In the genomic region with DNA sequence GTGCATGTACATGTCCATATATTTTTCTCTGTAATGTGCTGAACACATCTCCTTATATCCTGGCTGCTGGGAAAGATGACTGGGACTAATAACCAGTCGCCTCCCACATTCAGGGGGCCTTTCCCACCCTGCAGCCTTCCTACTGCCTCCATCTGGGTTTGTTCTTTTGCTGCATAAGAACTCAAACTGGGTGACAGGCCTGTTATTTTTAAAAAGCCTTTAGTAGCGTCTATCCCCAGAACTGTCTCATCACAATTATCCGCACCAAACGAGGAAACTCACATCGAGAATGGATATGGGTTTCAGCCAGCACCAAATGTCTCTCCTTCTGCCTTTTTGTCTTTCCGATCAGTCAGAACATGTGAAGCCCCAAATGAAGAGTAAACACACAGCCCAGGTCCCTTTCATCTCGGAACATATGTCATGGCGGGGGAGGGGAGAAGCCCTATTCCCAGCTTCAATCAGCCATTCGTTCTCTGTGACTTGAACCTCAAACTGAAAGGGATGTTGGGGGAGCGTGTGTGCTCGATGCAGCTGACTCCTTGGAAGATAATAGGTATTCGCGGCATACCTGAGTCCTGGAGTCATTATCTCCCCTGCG, we compare ENCODE assay signal across 9 mouse cellular contexts.
DNase-seq lines count a peak whose midpoint lies in the region; ATAC-seq lines count a peak whose summit lies in the region.
"Had no signal": no experiment of that assay in that cellular context is flagged by ENCODE, and none has a peak within 500 bp of the region (broad histone marks: within the 10 kb centered on the region; RNA-seq: fewer than 3 reads in every experiment).

No protein-coding gene starts in this region.

- no peaks in the 10 kb centered on the region for H3K4me1 ChIP-seq in heart, embryonic 15.5 days (replicated peaks)
- H3K4me1 ChIP-seq in heart, embryonic 12.5 days (replicated peaks), result 0 out of 2 replicates have a peak, but pooled peaks cover 3% of the 10 kb centered on the region
- H3K4me1 ChIP-seq in hindbrain, embryonic 11.5 days (replicated peaks; ENCODE audit: control insufficient read depth, insufficient read depth, low read length), result no peaks in the 10 kb centered on the region
- H3K4me1 ChIP-seq: liver, embryonic 15.5 days had no signal

- ATAC-seq in heart, embryonic 15.5 days (replicated peaks; ENCODE audit: insufficient number of reproducible peaks, insufficient read depth, low FRiP score, low read depth), result no peak
- ATAC-seq in heart, embryonic 12.5 days (ENCODE audit: insufficient number of reproducible peaks, low FRiP score), result no peak
- peak; percentile 64; the same call in 1 of the 2 replicates for ATAC-seq in hindbrain, embryonic 11.5 days (ENCODE audit: low FRiP score)

- H3K27ac ChIP-seq in heart, embryonic 15.5 days, result no peak overlapping the region
- no peak overlapping the region for H3K27ac ChIP-seq in heart, embryonic 12.5 days (ENCODE audit: poor library complexity, severe bottlenecking)
- H3K27ac ChIP-seq in hindbrain, embryonic 11.5 days (ENCODE audit: low read depth, low read length), result peak overlapping the region; percentile 27; the same call in 1 of the 2 replicates
- H3K27ac ChIP-seq: liver, embryonic 15.5 days had no signal

- H3K9ac ChIP-seq in heart, embryonic 15.5 days, result no peak overlapping the region
- no peak overlapping the region for H3K9ac ChIP-seq in heart, embryonic 12.5 days
- H3K9ac ChIP-seq in hindbrain, embryonic 11.5 days (ENCODE audit: low read depth, low read length), result 0 out of 2 replicates have a peak overlapping the region, but pooled peaks have one; percentile 7
- H3K9ac ChIP-seq: liver, embryonic 15.5 days had no signal

- H3K27me3 ChIP-seq in heart, embryonic 15.5 days, result no peaks in the 10 kb centered on the region
- no peaks in the 10 kb centered on the region for H3K27me3 ChIP-seq in heart, embryonic 12.5 days (replicated peaks)
- no peaks in the 10 kb centered on the region for H3K27me3 ChIP-seq in hindbrain, embryonic 11.5 days (ENCODE audit: control insufficient read depth, insufficient read depth, low read length)
- H3K27me3 ChIP-seq: liver, embryonic 15.5 days had no signal

- peak overlapping the region; percentile 29; the same call in 1 of the 2 replicates for H3K4me2 ChIP-seq in heart, embryonic 15.5 days
- no peak overlapping the region for H3K4me2 ChIP-seq in heart, embryonic 12.5 days
- H3K4me2 ChIP-seq in hindbrain, embryonic 11.5 days (replicated peaks; ENCODE audit: low read depth, low read length), result no peak overlapping the region
- H3K4me2 ChIP-seq: liver, embryonic 15.5 days had no signal

- DNase-seq in hindbrain, embryonic 11.5 days (ENCODE audit: low spot score), result peak; percentile 48
- DNase-seq in left cerebral cortex, postnatal 4 days, result peak; percentile 60
- DNase-seq in right cerebral cortex, postnatal 36 days (ENCODE audit: low spot score in 2 of 2), result peak; percentile 44 to 75
- no peak for DNase-seq in gastrocnemius, adult 18-20 months (ENCODE audit: low spot score)
- DNase-seq in adrenal gland, adult 2 months, result no peak
- DNase-seq in lung, postnatal 14 days, result no peak

- intact Hi-C loops in left cerebral cortex, postnatal 4 days (cut with DNase I), result no loop called here

- WGBS in heart, embryonic 15.5 days, result 35% methylated on average over 14 of the region's 14 CpGs
- WGBS in heart, embryonic 12.5 days, result 35% methylated on average over 14 of the region's 14 CpGs
- WGBS in hindbrain, embryonic 11.5 days, result 33% methylated on average over 14 of the region's 14 CpGs

- H3K9me3 ChIP-seq in heart, embryonic 15.5 days (replicated peaks), result no peaks in the 10 kb centered on the region
- no peaks in the 10 kb centered on the region for H3K9me3 ChIP-seq in heart, embryonic 12.5 days (replicated peaks)
- H3K9me3 ChIP-seq in hindbrain, embryonic 11.5 days (ENCODE audit: control insufficient read depth, low read length), result no peaks in the 10 kb centered on the region
- H3K9me3 ChIP-seq: liver, embryonic 15.5 days had no signal

- no peak overlapping the region for H3K4me3 ChIP-seq in heart, embryonic 15.5 days
- no peak overlapping the region for H3K4me3 ChIP-seq in heart, embryonic 12.5 days
- no peak overlapping the region for H3K4me3 ChIP-seq in hindbrain, embryonic 11.5 days (ENCODE audit: low read depth, low read length)
- H3K4me3 ChIP-seq: liver, embryonic 15.5 days had no signal

- H3K36me3 ChIP-seq in heart, embryonic 15.5 days, result no peaks in the 10 kb centered on the region
- H3K36me3 ChIP-seq in heart, embryonic 12.5 days, result no peaks in the 10 kb centered on the region
- H3K36me3 ChIP-seq in hindbrain, embryonic 11.5 days (ENCODE audit: control insufficient read depth, insufficient read depth, low read length), result no peaks in the 10 kb centered on the region
- H3K36me3 ChIP-seq: liver, embryonic 15.5 days had no signal

Comparison
In these comparisons a context has a peak if more than half of its experiments do, and no peak if none do; other contexts are left out.
1. DNase-seq: peak in hindbrain, embryonic 11.5 days (single experiment), left cerebral cortex, postnatal 4 days (single experiment) and right cerebral cortex, postnatal 36 days (2 of 2); none in gastrocnemius, adult 18-20 months (single experiment), adrenal gland, adult 2 months (single experiment) and lung, postnatal 14 days (single experiment).